Mouse (Mus musculus): ENCODE data around the gene Dclk1.

The Dclk1 gene

DNA sequence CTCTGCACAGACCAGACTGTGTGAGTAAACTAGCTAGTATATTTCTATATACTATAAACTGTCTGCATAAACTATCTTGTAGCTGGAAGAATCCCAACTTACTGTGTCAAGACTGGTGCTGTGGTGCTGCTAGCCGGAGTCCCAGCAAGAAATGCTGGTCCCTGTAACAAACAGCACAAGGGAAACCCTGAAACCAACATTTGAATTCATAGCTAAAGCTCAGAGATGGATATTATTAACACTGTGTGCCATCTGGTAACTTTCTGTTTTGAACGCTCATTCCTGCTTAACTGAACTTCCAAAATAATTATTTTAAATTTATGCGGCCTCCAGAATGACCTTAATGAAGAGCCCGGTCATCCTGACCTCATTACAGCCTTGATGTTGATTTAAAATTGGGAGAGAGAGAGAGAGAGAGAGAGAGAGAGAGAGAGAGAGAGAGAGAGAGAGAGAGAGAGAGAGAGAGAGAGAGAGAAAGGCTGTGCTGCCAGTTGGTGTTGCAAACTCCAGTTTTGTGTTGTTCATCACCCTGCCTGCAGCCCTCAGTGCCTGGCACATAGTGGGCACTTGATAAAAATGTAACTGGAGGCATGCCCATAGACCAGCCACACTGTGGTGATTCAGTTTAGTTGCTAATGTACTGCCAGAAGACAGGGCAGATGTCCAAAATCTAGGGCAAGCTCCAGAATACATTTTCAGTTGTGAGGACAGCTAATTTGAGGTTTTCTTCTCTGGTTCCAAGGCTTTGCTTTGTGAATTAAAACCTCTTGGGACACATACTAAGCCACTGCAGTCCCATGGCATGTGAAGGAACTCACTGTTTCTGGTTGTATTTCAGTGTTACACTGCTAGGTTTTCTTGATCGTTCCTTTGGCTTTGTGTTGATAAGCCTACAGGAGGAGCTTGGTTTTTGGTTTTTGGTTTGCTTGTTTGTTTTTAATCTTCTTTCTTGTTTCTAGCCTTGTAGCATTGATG is 205.6 kb downstream of the Dclk1 start:
- in situ Hi-C loops (cut with MboI, MseI): no loop called here

DNA sequence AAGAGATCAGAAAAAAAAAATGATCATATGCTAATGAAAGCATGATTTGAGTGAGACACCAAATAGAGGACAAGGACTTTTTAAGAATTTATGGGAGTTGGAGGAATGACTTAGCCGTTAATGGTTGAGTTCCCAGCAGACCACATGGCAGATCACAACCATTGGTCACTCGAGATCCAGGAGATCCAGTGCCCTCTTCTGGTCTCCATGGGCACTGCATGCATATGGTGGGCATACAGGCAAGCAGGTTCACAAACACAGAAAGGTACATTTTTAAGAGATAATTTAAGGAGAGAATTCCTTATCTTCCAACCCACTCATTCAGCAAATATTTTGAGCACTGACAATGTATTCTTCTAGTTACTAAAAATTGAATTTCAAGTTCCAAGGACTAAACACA is 207.0 kb downstream of the Dclk1 start:
- in situ Hi-C loops (cut with MboI, MseI): no loop called here

DNA sequence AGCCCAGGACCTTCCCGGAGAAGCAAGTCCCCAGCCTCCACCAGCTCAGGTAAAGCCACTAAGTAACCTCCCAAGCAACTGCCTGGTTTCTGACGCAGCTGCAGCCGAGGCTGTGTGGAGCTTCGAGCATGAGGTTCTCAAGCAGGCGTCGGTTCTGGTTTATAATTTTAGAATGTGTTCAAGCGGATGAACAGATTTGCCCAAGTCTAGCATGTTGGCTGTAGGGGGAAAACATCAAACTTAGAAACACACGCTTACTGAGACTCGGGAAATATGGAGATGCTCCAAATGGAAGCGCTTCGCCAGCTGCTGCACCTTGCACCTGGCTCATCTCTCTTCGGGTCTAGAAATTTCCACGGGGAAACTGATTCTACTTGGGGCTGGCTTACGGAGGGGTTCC is 208.9 kb downstream of the Dclk1 start:
- in situ Hi-C loops (cut with MboI, MseI): no loop called here

DNA sequence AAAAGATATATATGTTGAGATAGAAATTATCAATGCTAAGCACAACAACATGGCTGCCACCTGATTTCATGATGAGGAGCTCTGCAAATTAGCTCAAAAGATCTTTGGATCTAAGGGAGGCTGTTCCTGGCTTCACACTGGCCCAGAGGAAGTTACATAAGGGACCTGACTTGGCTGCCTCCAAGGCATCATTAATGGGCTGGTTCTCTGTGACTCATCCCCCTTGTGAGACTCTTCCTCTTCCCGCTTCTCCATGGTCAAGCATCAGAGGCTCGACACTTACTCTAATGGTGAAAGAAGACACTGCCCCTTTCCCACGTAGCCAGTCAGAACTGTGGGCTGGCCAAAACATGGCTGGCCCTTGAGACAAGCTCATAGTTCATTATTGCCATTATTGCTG is 209.7 kb downstream of the Dclk1 start:
- in situ Hi-C loops (cut with MboI, MseI): no loop called here

DNA sequence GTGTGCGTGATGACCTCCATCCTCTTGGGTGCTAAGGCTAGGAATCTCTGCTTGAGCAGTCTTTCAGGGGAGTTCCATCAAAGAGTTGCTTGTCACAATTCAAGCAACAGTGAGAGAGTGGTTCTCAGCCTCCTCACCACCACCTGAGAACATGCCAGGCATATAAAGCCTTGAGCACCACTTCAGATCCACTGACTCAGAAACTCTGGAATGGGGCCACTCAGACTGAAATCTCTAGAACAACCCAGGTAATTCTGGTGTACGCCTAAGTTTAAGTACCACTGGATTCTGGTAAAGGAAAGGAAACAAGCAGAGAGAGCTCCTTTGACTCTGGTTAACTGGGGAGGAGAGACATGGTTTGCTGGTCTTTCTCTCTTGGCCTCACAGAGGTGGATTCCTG is 210.3 kb downstream of the Dclk1 start:
- in situ Hi-C loops (cut with MboI, MseI): no loop called here

DNA sequence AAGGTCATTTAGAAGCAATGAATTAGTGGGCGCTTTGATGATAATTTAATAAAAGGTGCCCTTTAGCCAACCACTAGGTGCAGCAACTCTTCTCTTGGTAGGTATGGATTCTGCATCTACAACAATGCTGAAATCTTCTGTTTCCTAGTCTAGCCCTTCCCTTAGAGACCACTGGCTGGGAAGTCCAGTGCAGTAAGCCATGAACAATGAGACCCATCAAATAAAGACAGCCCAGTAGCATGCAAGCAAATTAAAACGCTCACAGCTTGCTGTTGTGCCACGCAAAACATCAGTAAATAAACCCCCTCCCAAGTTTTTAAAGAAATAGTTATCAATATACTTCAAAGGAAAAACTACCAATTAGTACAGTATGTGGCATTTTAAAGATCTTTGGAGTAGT is 218.9 kb downstream of the Dclk1 start:
- in situ Hi-C loops (cut with MboI, MseI): no loop called here

DNA sequence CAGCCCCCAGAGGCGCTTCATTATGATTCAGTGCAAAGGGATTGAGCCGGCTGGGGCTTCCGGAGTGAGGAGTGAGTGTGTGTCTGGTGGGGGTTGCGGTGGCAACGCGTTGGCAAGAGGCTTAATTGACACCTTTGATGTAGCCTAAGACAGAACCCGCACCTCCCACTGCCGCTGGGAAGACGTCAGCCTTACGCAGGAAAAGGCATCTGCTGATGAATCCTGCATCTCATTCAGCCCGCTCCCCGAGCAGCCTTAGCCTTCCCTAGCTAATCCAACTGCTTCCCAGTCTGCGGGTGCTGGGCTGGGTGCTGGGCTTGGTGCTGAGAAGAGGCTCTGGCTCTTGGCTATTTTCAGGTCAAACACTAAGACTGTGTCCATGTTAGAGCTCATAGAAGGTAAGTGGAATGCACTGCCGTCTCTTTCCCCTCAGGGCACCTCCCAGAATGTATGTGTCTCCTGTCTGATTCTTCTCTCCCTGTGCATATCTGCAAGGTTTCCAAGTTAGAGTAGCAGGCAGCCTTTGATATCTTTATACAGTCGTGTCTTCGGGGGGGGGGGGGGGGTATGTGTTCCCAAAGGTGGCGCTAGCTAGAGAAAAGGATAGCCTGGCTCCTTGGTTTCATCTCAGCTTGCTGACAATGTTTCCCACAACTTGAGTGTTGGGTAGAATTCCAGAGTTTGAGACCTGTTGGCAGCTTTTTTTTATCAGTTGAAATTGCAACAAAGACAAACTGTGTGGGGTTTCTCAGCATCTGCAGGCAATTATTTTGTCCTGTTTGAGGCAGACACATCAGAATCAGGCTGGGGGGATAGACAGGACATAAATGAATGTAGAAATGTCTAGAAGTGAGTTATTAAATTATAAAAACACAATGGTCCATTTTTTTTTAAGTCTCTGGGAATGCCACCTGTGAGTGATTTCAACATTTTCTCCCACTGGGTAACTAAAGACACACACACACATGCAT is 219.8 kb downstream of the Dclk1 start:
- in situ Hi-C loops (cut with MboI, MseI): no loop called here

DNA sequence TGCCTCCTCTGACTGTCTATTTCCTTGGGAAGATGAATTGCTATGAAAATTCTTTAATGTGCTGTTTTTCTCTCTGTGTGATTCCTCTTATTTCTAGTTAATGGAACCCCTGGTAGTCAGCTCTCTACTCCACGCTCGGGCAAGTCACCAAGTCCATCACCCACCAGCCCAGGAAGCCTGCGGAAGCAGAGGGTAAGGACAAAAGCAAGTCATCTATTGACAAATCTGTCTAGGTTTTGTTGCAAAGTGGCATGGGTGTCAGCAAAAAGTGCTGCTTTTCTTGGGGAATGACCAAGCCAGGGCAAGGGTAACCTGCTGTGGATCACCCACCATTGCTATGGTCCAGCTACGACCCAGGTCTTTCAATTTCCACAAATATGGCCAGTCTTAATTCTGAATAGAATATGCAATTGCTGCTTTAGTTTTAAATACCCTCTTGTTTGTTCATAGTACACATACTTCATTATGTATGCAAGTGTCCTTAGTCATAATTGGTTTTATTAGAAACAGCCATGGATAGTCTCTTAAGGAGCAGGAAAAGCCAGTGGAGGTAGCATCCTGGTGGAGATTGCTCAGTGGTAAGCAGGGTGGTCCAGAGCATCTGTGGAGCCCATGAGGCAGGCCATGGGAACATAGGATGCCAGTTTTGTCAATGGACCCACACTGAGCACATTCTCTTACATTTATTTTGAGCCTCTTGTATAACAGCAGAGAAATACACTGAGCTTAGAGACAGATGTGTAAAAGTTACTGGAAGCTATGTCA is 220.9 kb downstream of the Dclk1 start:
- in situ Hi-C loops (cut with MboI, MseI): no loop called here

DNA sequence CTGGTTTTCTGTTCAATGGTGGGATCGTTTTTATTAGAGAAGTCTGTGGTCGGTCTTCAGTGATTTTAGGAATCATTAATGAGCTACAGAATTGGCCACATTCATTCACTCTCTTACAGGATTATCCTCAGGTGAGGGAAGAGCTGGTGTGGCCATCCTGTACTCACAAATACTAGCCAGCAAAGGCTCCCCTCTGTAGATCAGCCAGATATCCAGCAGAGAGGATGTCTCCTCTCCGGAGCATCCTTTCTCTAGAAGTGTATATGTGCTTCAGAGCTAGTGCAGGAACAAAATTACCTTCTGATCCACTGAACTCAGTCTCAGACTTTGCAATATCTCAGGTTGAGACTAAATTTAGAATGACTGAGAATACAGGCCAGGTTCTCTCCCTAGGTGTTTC is 222.1 kb downstream of the Dclk1 start:
- in situ Hi-C loops (cut with MboI, MseI): no loop called here

DNA sequence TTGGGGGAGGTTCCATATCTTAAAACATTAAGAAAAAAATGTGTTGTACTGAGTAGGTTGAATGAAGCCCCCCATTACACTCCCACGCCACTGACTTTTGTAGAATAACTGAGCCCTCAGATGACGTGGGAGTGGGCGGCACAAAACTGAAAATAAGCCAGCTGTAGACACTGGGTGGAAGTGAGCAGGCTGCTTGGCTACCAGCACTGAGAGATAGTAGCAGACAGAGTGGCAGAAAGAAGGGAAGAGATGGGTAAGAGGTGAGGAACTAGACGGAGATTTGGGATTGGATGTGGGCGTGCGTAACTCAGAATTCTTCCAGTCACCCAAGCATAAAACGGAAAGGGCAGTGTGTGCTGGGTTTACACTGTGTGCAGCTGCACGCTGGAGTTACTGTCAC is 223.6 kb downstream of the Dclk1 start:
- in situ Hi-C loops (cut with MboI, MseI): no loop called here

DNA sequence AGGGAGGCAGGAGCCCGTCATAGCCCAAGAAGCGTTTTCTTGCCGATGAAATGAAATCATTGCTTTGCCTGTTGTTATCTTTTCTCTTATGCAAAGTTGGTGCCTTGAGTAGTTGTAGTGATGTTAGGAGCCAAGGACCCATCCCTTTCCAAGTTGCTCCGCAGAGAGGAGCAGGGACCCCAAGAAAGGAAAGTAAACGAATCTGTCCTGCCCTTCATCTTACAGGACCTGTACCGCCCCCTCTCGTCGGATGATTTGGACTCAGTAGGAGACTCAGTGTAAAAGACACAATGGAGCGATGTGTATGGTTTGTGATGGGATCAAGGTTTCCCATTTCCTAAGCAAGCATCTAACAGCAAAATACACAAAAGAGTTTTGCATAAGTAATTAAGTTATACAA is 224.2 kb downstream of the Dclk1 start:
- in situ Hi-C loops (cut with MboI, MseI): no loop called here

DNA sequence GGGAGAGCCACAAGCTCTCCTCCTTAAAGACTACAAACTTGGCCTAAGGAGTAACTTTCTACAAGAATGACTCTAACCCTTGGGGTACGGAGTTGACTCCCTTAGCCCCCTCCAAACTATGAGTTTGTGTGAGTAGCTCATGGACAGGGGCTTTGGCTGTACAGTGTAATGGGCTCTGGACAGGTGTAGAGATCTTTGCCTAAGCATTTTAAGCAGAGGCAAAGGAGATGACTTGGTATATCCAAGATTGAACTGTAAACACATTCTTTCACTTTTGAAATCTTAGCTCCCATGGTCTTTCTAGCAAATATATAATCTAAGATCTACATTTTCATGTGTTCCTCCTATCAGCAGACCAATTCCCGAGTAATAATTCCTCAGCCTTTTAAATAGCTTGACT is 229.9 kb downstream of the Dclk1 start, which contains the start of gene Gm21954:
Gene Gm21954 (minus strand): TSS at position 101 of the 400 bp plus-strand sequence.
- in situ Hi-C loops (cut with MboI, MseI): no loop called here

DNA sequence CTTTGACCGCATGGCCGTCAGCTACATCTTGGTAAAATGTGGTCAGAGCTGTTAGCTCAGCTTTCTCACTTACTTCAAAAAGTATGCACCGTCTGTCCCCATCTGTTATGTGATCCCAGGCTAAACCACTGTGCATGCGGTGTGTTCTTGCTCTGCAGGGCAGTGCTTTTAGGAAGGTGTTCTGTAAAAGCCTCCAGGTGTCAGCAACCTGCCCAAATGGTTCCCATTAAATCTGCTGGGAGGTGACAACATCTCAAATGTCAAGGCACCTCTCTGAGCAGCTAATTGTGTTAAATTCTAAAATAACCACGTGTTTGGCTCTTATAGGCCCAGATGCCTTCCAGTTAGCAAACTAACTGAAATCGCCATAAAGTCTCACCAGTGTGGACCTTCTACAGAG is 231.0 kb downstream of the Dclk1 start:
- in situ Hi-C loops (cut with MboI, MseI): no loop called here

DNA sequence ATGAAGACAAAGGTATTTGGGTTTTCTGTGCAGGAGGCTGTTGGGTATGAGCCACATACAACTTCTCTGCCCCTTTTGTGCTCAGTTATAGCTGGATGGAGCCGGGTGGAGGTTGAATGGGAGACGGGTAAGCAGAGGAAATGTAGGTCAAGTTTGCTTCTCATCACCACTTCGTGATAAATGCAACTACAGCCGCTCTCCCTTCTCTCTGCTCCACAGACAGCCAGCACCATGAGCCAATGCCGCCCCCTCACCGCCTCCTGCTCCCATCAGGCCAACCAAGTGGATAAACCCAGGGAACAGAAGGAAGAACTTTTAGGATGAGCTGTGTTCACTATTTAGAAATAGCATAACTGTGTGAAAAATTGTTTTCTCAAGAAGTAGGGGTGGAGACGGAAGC is 234.5 kb downstream of the Dclk1 start:
- in situ Hi-C loops (cut with MboI, MseI): no loop called here

DNA sequence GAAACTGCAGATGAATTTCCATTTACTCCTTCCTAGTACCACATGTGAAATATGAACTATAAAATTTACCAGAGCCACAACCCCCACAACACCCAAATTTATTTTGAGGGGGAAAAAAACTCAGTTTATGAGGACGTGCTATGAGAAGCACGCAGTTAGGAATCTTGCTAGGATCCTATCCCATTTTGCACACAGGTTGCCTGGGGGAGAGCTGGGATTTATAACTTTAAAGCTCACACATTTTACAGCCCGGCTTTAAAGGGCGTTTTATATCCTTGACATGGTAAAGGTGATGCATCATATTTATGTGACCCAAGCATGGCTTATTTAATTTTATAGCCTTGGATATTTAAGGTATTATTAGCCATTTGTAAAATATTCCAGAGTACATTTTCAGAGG is 237.1 kb downstream of the Dclk1 start:
- in situ Hi-C loops (cut with MboI, MseI): no loop called here

DNA sequence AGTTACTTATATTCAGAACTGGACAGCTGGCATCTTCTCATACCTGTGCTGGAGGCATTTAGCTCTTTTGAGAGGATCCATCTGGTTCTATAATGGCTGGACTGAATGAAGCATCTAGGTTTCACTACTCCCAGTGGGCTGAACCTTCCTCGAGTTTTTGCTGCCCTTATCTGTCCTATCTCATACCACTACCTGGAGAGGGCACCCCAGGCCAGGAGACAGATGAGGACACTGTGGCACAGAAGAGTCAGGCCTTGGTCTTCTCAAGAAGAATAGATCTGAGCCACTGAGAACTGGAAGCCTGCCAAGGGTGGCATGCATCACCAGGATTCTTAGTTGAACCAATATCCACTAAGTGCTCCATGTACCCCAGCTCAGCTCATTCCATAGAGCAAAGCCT is 239.0 kb downstream of the Dclk1 start:
- in situ Hi-C loops (cut with MboI, MseI): no loop called here

DNA sequence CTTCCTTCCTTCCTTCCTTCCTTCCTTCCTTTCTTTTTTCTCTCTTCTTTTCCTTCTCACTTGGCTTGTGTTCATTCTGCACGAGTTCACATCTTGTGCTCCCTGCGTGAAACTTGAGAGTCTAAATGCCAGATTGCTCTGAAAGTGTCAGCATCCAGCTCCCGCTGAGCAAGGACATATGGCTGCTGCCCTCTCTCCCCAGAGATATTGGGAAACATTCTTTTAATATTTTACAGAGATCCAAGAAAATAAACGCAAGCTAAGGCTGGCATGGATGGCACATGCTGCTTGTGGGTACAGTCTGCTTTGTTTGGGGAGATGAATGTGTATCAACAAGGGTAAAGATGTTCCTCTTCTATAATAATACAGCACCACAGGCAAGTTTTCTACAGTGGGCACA is 241.2 kb downstream of the Dclk1 start:
- in situ Hi-C loops (cut with MboI, MseI): no loop called here

DNA sequence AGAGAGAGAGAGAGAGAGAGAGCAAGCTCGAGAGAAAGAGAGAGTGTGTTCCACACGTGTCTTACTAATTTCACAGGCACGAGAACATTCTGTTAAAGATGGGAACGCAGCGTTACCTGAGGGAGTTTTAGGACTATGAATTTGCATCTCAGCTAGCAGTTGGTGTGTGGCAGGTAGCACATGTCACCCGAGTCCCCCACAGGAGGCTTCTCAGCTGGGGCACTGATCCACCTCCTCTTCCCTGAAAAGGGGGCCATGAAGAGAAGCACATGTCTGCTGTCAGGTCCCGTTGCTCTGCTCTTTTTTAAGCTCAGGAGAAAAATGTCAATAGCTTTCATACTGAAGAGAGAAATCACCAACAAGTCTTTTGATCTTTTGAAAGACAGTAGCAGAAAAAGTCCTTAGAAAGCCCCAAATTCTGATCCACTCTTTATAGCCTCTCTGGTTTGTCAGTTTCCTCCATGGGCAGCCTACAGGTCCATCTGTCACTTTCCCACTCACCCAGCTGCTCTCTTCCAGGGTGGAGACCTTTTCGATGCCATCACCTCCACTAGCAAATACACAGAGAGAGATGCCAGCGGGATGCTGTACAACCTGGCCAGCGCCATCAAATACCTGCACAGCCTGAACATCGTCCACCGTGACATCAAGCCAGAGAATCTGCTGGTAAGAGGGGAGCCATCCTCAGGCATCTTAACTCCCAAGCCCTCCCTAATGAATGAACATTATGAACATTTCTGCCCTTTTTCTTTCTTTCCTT is 247.2 kb downstream of the Dclk1 start:
- in situ Hi-C loops (cut with MboI, MseI): no loop called here

DNA sequence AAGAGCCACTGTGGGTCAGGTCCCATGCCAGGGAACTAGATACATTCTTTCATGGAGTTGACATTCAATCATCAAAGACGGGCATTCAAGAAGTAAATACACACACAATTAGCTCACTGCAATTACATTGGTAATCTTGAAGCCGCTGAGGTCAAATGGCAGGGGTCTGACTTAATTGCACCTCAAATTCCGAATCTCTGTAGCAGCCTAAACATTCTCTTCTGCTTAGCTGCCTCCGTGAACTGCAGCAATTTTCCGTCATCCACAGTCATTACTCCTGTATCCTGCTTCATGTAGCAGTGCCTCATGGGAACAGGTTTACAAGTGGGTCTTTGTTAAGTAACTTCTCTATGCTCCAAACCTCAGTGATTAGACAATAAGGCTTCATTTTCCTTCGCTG is 249.9 kb downstream of the Dclk1 start:
- in situ Hi-C loops (cut with MboI, MseI): no loop called here

DNA sequence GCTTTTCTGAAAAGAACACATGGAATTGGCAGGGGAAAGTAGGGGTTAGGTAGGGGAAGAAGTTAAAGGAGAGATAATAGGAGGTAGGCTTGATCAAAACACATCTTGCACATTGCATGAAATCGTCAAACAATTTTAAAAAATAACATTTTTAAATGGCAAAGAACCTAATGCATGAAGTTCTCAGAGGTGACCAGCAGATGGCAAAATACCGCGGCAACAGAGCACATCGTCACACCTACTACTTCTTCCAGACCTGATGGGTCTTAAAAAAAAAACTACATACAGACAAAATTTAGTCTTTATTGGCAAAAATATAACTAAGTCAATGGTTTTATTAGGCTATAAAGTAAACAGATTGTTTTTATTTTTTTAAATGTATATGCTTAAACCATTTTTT is 252.2 kb downstream of the Dclk1 start:
- in situ Hi-C loops (cut with MboI, MseI): no loop called here

DNA sequence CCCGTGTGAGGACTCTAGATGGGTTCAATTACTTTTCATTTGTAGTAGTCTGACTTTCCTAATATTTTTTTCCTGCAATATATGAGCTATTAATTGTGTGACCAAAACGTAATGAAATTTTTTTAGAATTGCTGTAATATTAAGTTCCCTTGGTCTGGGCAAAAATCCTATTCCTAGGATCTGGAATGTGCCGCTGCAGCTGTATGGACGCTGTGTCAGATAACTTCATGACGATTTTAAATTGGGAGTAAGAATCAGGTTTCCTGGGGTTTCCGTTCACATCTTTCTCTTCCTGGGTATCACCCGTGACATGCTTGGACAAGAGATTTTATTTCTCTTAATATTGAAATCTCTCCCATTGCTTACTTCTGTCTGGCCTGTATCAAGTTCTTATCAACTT is 253.1 kb downstream of the Dclk1 start:
- in situ Hi-C loops (cut with MboI, MseI): no loop called here
